Mouse (Mus musculus): ENCODE results near the gene Atad3a. TPM values are rescaled to one million over a fixed set of nuclear protein-coding genes. Genes with fewer than 3 reads are reported as not detected.
A peak's percentile ranks its signal among the peaks of the same experiment; 100 is the strongest.

The Atad3a gene
- polyA plus RNA-seq, 1 experiment, result 23.4 TPM

- Histone ChIP-seq H3K36me3 (ENCODE audit: control insufficient read depth, insufficient read depth, low read length) (no peaks in the 10 kb centered on the region), H3K27me3 (ENCODE audit: control insufficient read depth, insufficient read depth, low read length) (no peaks in the 10 kb centered on the region), H3K4me3 (ENCODE audit: control insufficient read depth, low read depth, low read length) (peak overlapping the region; percentile 88), H3K4me1 (ENCODE audit: control insufficient read depth, insufficient read depth, low read length) (peaks cover 20% of the 10 kb centered on the region), H3K27ac (ENCODE audit: control insufficient read depth, insufficient read depth, low read depth, low read length) (peak overlapping the region; percentile 79)
- TF ChIP-seq POLR2A (IDR thresholded peaks at IDR 0.05; ENCODE audit: control insufficient read depth, low read depth, low read length), result peak; percentile 49
- TF ChIP-seq CTCF (IDR thresholded peaks at IDR 0.05; ENCODE audit: control insufficient read depth, insufficient read depth, insufficient replicate concordance, low read depth, low read length), result 0 out of 2 replicates have a peak, but pooled peaks have one; percentile 35
Measured at GRCm38 (mm10) chr4:155784081-155784701, 23.3 kb upstream of the Atad3a start.

- H3K4me1 ChIP-seq (ENCODE audit: control insufficient read depth, insufficient read depth, low read length), result peaks cover 20% of the 10 kb centered on the region
- peak overlapping the region; percentile 88 for H3K4me3 ChIP-seq (ENCODE audit: control insufficient read depth, low read depth, low read length)
- TF ChIP-seq CTCF (IDR thresholded peaks at IDR 0.05; ENCODE audit: control insufficient read depth, insufficient read depth, insufficient replicate concordance, low read depth, low read length) (no peak), POLR2A (IDR thresholded peaks at IDR 0.05; ENCODE audit: control insufficient read depth, low read depth, low read length) (no peak)
- no peaks in the 10 kb centered on the region for H3K27me3 ChIP-seq (ENCODE audit: control insufficient read depth, insufficient read depth, low read length)
- H3K27ac ChIP-seq (ENCODE audit: control insufficient read depth, insufficient read depth, low read depth, low read length), result peak overlapping the region; percentile 79
- H3K36me3 ChIP-seq (ENCODE audit: control insufficient read depth, insufficient read depth, low read length), result no peaks in the 10 kb centered on the region
Measured at GRCm38 (mm10) chr4:155783486-155784080, 22.7 kb upstream of the Atad3a start.

- no peaks in the 10 kb centered on the region for H3K36me3 ChIP-seq (ENCODE audit: control insufficient read depth, insufficient read depth, low read length)
- H3K27ac ChIP-seq (ENCODE audit: control insufficient read depth, insufficient read depth, low read depth, low read length), result peak overlapping the region; percentile 76
Measured at GRCm38 (mm10) chr4:155780895-155781294, 20.0 kb upstream of the Atad3a start.

GRCm38 (mm10) chr4:155779498-155779897 is 18.6 kb upstream of the Atad3a start:
- Histone ChIP-seq H3K4me3 (ENCODE audit: control insufficient read depth, low read depth, low read length) (no peak overlapping the region), H3K27ac (ENCODE audit: control insufficient read depth, insufficient read depth, low read depth, low read length) (no peak overlapping the region), H3K4me1 (ENCODE audit: control insufficient read depth, insufficient read depth, low read length) (peaks cover 34% of the 10 kb centered on the region), H3K36me3 (ENCODE audit: control insufficient read depth, insufficient read depth, low read length) (no peaks in the 10 kb centered on the region), H3K27me3 (ENCODE audit: control insufficient read depth, insufficient read depth, low read length) (no peaks in the 10 kb centered on the region)
- TF ChIP-seq POLR2A (IDR thresholded peaks at IDR 0.05; ENCODE audit: control insufficient read depth, low read depth, low read length), result no peak
- no peak for TF ChIP-seq CTCF (IDR thresholded peaks at IDR 0.05; ENCODE audit: control insufficient read depth, insufficient read depth, insufficient replicate concordance, low read depth, low read length)

More at GRCm38 (mm10) chr4:155780895-155781294, 20.0 kb upstream of the Atad3a start:
- Histone ChIP-seq H3K27me3 (ENCODE audit: control insufficient read depth, insufficient read depth, low read length) (no peaks in the 10 kb centered on the region), H3K4me1 (ENCODE audit: control insufficient read depth, insufficient read depth, low read length) (peaks cover 31% of the 10 kb centered on the region), H3K4me3 (ENCODE audit: control insufficient read depth, low read depth, low read length) (no peak overlapping the region)
- TF ChIP-seq CTCF (IDR thresholded peaks at IDR 0.05; ENCODE audit: control insufficient read depth, insufficient read depth, insufficient replicate concordance, low read depth, low read length) (no peak), POLR2A (IDR thresholded peaks at IDR 0.05; ENCODE audit: control insufficient read depth, low read depth, low read length) (no peak)

GRCm38 (mm10) chr4:155777816-155778215 is 16.9 kb upstream of the Atad3a start:
- H3K27me3 ChIP-seq (ENCODE audit: control insufficient read depth, insufficient read depth, low read length), result no peaks in the 10 kb centered on the region
- TF ChIP-seq POLR2A (IDR thresholded peaks at IDR 0.05; ENCODE audit: control insufficient read depth, low read depth, low read length), result no peak
- no peak for TF ChIP-seq CTCF (IDR thresholded peaks at IDR 0.05; ENCODE audit: control insufficient read depth, insufficient read depth, insufficient replicate concordance, low read depth, low read length)

GRCm38 (mm10) chr4:155776704-155777335 is 15.9 kb upstream of the Atad3a start:
- TF ChIP-seq POLR2A (IDR thresholded peaks at IDR 0.05; ENCODE audit: control insufficient read depth, low read depth, low read length) (no peak), CTCF (IDR thresholded peaks at IDR 0.05; ENCODE audit: control insufficient read depth, insufficient read depth, insufficient replicate concordance, low read depth, low read length) (no peak)
- Histone ChIP-seq H3K4me1 (ENCODE audit: control insufficient read depth, insufficient read depth, low read length) (peaks cover 29% of the 10 kb centered on the region), H3K4me3 (ENCODE audit: control insufficient read depth, low read depth, low read length) (no peak overlapping the region), H3K27me3 (ENCODE audit: control insufficient read depth, insufficient read depth, low read length) (no peaks in the 10 kb centered on the region), H3K27ac (ENCODE audit: control insufficient read depth, insufficient read depth, low read depth, low read length) (peak overlapping the region; percentile 71), H3K36me3 (ENCODE audit: control insufficient read depth, insufficient read depth, low read length) (no peaks in the 10 kb centered on the region)

More at GRCm38 (mm10) chr4:155777816-155778215, 16.9 kb upstream of the Atad3a start:
- no peak overlapping the region for H3K4me3 ChIP-seq (ENCODE audit: control insufficient read depth, low read depth, low read length)
- peaks cover 29% of the 10 kb centered on the region for H3K4me1 ChIP-seq (ENCODE audit: control insufficient read depth, insufficient read depth, low read length)
- H3K27ac ChIP-seq (ENCODE audit: control insufficient read depth, insufficient read depth, low read depth, low read length), result peak overlapping the region; percentile 50; the same call in 1 of the 2 replicates
- no peaks in the 10 kb centered on the region for H3K36me3 ChIP-seq (ENCODE audit: control insufficient read depth, insufficient read depth, low read length)

- H3K4me3 ChIP-seq (ENCODE audit: control insufficient read depth, low read depth, low read length), result no peak overlapping the region
- peak overlapping the region; percentile 85 for H3K27ac ChIP-seq (ENCODE audit: control insufficient read depth, insufficient read depth, low read depth, low read length)
- peaks cover 26% of the 10 kb centered on the region for H3K4me1 ChIP-seq (ENCODE audit: control insufficient read depth, insufficient read depth, low read length)
- H3K36me3 ChIP-seq (ENCODE audit: control insufficient read depth, insufficient read depth, low read length), result no peaks in the 10 kb centered on the region
- H3K27me3 ChIP-seq (ENCODE audit: control insufficient read depth, insufficient read depth, low read length), result no peaks in the 10 kb centered on the region
- no peak for TF ChIP-seq CTCF (IDR thresholded peaks at IDR 0.05; ENCODE audit: control insufficient read depth, insufficient read depth, insufficient replicate concordance, low read depth, low read length)
- no peak for TF ChIP-seq POLR2A (IDR thresholded peaks at IDR 0.05; ENCODE audit: control insufficient read depth, low read depth, low read length)
Measured at GRCm38 (mm10) chr4:155775855-155776254, 15.0 kb upstream of the Atad3a start.

All from testis, adult 2 months (tissue).